Mouse (Mus musculus): Measurements from ENCODE around the gene Lrrc8b. TPM values are rescaled to one million over a fixed set of nuclear protein-coding genes. Genes with fewer than 3 reads are reported as not detected.

The Lrrc8b gene
- total RNA-seq, 1 experiment from 2014 or later, result 10.6 TPM

GRCm38 (mm10) chr5:105499396-105499795 is 83.8 kb downstream of the Lrrc8b start:
- no peak for ATAC-seq (replicated peaks; ENCODE audit: insufficient number of reproducible peaks, low FRiP score, low TSS enrichment, poor library complexity, severe bottlenecking)

- ATAC-seq (replicated peaks; ENCODE audit: insufficient number of reproducible peaks, low FRiP score, low TSS enrichment, poor library complexity, severe bottlenecking), result peak; percentile 29
Measured at GRCm38 (mm10) chr5:105500132-105501121, 84.9 kb downstream of the Lrrc8b start.

- no peak for ATAC-seq (replicated peaks; ENCODE audit: insufficient number of reproducible peaks, low FRiP score, low TSS enrichment, poor library complexity, severe bottlenecking)
Measured at GRCm38 (mm10) chr5:105501136-105501535, 85.6 kb downstream of the Lrrc8b start.

- no peak for ATAC-seq (replicated peaks; ENCODE audit: insufficient number of reproducible peaks, low FRiP score, low TSS enrichment, poor library complexity, severe bottlenecking)
Measured at GRCm38 (mm10) chr5:105508813-105509212, 93.2 kb downstream of the Lrrc8b start.

- ATAC-seq (replicated peaks; ENCODE audit: insufficient number of reproducible peaks, low FRiP score, low TSS enrichment, poor library complexity, severe bottlenecking), result no peak
Measured at GRCm38 (mm10) chr5:105512297-105512696, 96.7 kb downstream of the Lrrc8b start.

- ATAC-seq (replicated peaks; ENCODE audit: insufficient number of reproducible peaks, low FRiP score, low TSS enrichment, poor library complexity, severe bottlenecking), result no peak
Measured at GRCm38 (mm10) chr5:105515532-105515931, 100.0 kb downstream of the Lrrc8b start.

GRCm38 (mm10) chr5:105516290-105516689 is 100.7 kb downstream of the Lrrc8b start:
- no peak for ATAC-seq (replicated peaks; ENCODE audit: insufficient number of reproducible peaks, low FRiP score, low TSS enrichment, poor library complexity, severe bottlenecking)

- no peak for ATAC-seq (replicated peaks; ENCODE audit: insufficient number of reproducible peaks, low FRiP score, low TSS enrichment, poor library complexity, severe bottlenecking)
Measured at GRCm38 (mm10) chr5:105517992-105518625, 102.5 kb downstream of the Lrrc8b start.

GRCm38 (mm10) chr5:105518626-105519095 is 103.1 kb downstream of the Lrrc8b start:
- ATAC-seq (replicated peaks; ENCODE audit: insufficient number of reproducible peaks, low FRiP score, low TSS enrichment, poor library complexity, severe bottlenecking), result peak; percentile 4; the same call in 1 of the 2 replicates

- ATAC-seq (replicated peaks; ENCODE audit: insufficient number of reproducible peaks, low FRiP score, low TSS enrichment, poor library complexity, severe bottlenecking), result peak; percentile 65
Measured at GRCm38 (mm10) chr5:105519096-105519975, 103.8 kb downstream of the Lrrc8b start, which contains the start of gene Lrrc8c. TSS of gene Lrrc8c (plus strand) at chr5:105519388.

GRCm38 (mm10) chr5:105519976-105520300 is 104.4 kb downstream of the Lrrc8b start:
- no peak for ATAC-seq (replicated peaks; ENCODE audit: insufficient number of reproducible peaks, low FRiP score, low TSS enrichment, poor library complexity, severe bottlenecking)

- ATAC-seq (replicated peaks; ENCODE audit: insufficient number of reproducible peaks, low FRiP score, low TSS enrichment, poor library complexity, severe bottlenecking), result no peak
Measured at GRCm38 (mm10) chr5:105520442-105520965, 104.9 kb downstream of the Lrrc8b start.

GRCm38 (mm10) chr5:105523452-105523851 is 107.9 kb downstream of the Lrrc8b start:
- ATAC-seq (replicated peaks; ENCODE audit: insufficient number of reproducible peaks, low FRiP score, low TSS enrichment, poor library complexity, severe bottlenecking), result no peak

GRCm38 (mm10) chr5:105525004-105525403 is 109.4 kb downstream of the Lrrc8b start:
- ATAC-seq (replicated peaks; ENCODE audit: insufficient number of reproducible peaks, low FRiP score, low TSS enrichment, poor library complexity, severe bottlenecking), result no peak

- no peak for ATAC-seq (replicated peaks; ENCODE audit: insufficient number of reproducible peaks, low FRiP score, low TSS enrichment, poor library complexity, severe bottlenecking)
Measured at GRCm38 (mm10) chr5:105526107-105526645, 110.6 kb downstream of the Lrrc8b start.

GRCm38 (mm10) chr5:105526766-105527165 is 111.2 kb downstream of the Lrrc8b start:
- ATAC-seq (replicated peaks; ENCODE audit: insufficient number of reproducible peaks, low FRiP score, low TSS enrichment, poor library complexity, severe bottlenecking), result no peak

- no peak for ATAC-seq (replicated peaks; ENCODE audit: insufficient number of reproducible peaks, low FRiP score, low TSS enrichment, poor library complexity, severe bottlenecking)
Measured at GRCm38 (mm10) chr5:105527477-105528331, 112.1 kb downstream of the Lrrc8b start.

Measured in monocyte, adult 5-6 weeks (primary cell).